Mouse (Mus musculus) ES-Bruce4 (cell line): ENCODE measurements at regions not wholly inside any gene's neighbourhood (a gene's known extent, or its start where the extent isn't known, plus 50 kb on each side); places are given as distances from the start of the nearest gene placed in this dataset.

Experiments used
- H3K27ac ChIP-seq: 2 replicates; pipeline ENCODE4 v1.5.1; 2012; ENCODE audit warnings: low read length, inconsistent platforms; ENCODE audit not compliant: insufficient read depth
- H3K27me3 ChIP-seq: 2 replicates; pipeline ENCODE4 v1.6.1; 2012; ENCODE audit warnings: mild to moderate bottlenecking, low read length, inconsistent platforms; ENCODE audit not compliant: control insufficient read depth, poor library complexity, insufficient read depth, severe bottlenecking
- H3K36me3 ChIP-seq: 2 replicates; pipeline ENCODE4 v1.6.1; 2012; ENCODE audit warnings: inconsistent platforms, mild to moderate bottlenecking, low read length, moderate library complexity; ENCODE audit not compliant: control insufficient read depth, poor library complexity, insufficient read depth, severe bottlenecking
- H3K4me1 ChIP-seq: one replicate; pipeline ENCODE4 v1.8.1; 2011; ENCODE audit warnings: low read length; ENCODE audit not compliant: control insufficient read depth, insufficient read depth
- H3K4me3 ChIP-seq: 2 replicates; pipeline ENCODE4 v1.5.1; 2011; ENCODE audit warnings: low read depth, mild to moderate bottlenecking, low read length
- H3K9ac ChIP-seq: 2 replicates; pipeline ENCODE4 v1.6.1; 2012; ENCODE audit warnings: low read depth, mild to moderate bottlenecking, inconsistent platforms; ENCODE audit not compliant: poor library complexity, severe bottlenecking
- H3K9me3 ChIP-seq: replicated peaks from 2 replicates; pipeline ENCODE4 v1.6.1; 2012; ENCODE audit warnings: mild to moderate bottlenecking, low read length, inconsistent platforms; ENCODE audit not compliant: control insufficient read depth, poor library complexity, insufficient read depth, severe bottlenecking
- CTCF ChIP-seq: IDR thresholded peaks from one replicate; pipeline ENCODE4 v1.8.1; 2011; ENCODE audit warnings: low read depth, low read length
- EP300 ChIP-seq: IDR thresholded peaks from 2 replicates; pipeline ENCODE4 v1.6.1; 2011; ENCODE audit warnings: low read depth, low read length; ENCODE audit not compliant: insufficient read depth
- POLR2A ChIP-seq: IDR thresholded peaks from one replicate; pipeline ENCODE4 v1.8.1; 2011; ENCODE audit warnings: low read length; ENCODE audit not compliant: insufficient read depth

GRCm38 (mm10) chr1:153985595-153985994 is 85.6 kb upstream of the Teddm2 start:
- Histone ChIP-seq H3K27ac (no peak overlapping the region), H3K36me3 (no peaks in the 10 kb centered on the region), H3K4me3 (no peak overlapping the region), H3K9ac (no peak overlapping the region), H3K4me1 (no peaks in the 10 kb centered on the region), H3K27me3 (no peaks in the 10 kb centered on the region), H3K9me3 (no peaks in the 10 kb centered on the region)
- TF ChIP-seq EP300 (no peak), CTCF (no peak), POLR2A (no peak)

GRCm38 (mm10) chr1:153986632-153987031 is 86.6 kb upstream of the Teddm2 start:
- no peaks in the 10 kb centered on the region for H3K27me3 ChIP-seq
- no peak for TF ChIP-seq CTCF
- no peak for TF ChIP-seq EP300
- no peak for TF ChIP-seq POLR2A
- H3K9me3 ChIP-seq: no peaks in the 10 kb centered on the region
- no peak overlapping the region for H3K4me3 ChIP-seq
- H3K4me1 ChIP-seq: no peaks in the 10 kb centered on the region
- no peaks in the 10 kb centered on the region for H3K36me3 ChIP-seq
- no peak overlapping the region for H3K27ac ChIP-seq
- no peak overlapping the region for H3K9ac ChIP-seq

- no peaks in the 10 kb centered on the region for H3K36me3 ChIP-seq
- H3K27ac ChIP-seq: no peak overlapping the region
- no peaks in the 10 kb centered on the region for H3K4me1 ChIP-seq
- no peak for TF ChIP-seq POLR2A
- no peak for TF ChIP-seq CTCF
- no peak for TF ChIP-seq EP300
- H3K9me3 ChIP-seq: no peaks in the 10 kb centered on the region
- no peak overlapping the region for H3K9ac ChIP-seq
- no peaks in the 10 kb centered on the region for H3K27me3 ChIP-seq
- H3K4me3 ChIP-seq: no peak overlapping the region
Observed at GRCm38 (mm10) chr1:153988297-153988696, 88.3 kb upstream of the Teddm2 start.

DNA sequence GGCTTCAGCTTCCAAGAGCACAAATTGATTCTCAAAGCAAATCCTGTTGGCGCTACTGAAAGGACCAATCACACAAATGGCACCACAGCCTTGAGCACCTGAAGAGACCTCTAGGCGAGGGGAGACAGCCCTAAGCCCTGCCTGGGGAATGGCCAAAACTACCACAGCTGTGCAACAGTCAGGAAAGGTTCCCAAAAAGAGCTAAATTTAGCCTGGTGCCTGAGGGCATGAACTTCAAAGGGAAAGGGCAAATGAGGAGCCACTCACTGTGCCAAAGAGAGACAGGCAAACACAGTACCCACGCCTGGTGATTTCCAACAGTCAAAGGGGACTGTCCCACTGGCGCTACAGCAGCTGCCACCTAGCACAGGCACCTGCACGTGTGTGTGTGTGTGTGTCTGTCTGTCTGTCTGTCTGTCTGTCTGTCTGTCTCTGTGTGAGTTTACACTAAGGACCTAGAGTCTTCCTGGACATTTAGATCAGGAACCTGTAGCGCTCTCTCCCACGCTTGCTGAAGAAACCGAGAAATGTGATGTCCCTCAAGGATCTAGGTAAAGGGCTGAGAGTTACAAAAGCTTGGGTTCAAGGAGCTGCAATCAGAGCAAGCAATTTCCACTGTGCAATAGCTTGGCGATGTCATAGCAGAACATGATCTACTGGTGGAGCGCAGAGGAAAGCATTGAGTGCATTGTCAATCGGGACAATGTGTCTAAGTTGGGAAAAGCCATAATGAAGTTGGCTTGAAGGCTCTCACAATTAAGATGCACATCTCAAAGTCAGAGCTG is 90.8 kb upstream of the Teddm2 start:
- Histone ChIP-seq H3K4me3 (no peak overlapping the region), H3K9me3 (no peaks in the 10 kb centered on the region; the same call in 1 of the 2 replicates), H3K4me1 (no peaks in the 10 kb centered on the region), H3K9ac (no peak overlapping the region), H3K27me3 (no peaks in the 10 kb centered on the region), H3K36me3 (no peaks in the 10 kb centered on the region), H3K27ac (no peak overlapping the region)
- no peak for TF ChIP-seq POLR2A
- no peak for TF ChIP-seq CTCF
- no peak for TF ChIP-seq EP300

GRCm38 (mm10) chr1:153992466-153992865 is 92.4 kb upstream of the Teddm2 start:
- no peak overlapping the region for H3K4me3 ChIP-seq
- no peaks in the 10 kb centered on the region for H3K4me1 ChIP-seq
- H3K9me3 ChIP-seq: no peaks in the 10 kb centered on the region; the same call in 1 of the 2 replicates
- H3K27ac ChIP-seq: no peak overlapping the region
- H3K9ac ChIP-seq: no peak overlapping the region
- H3K27me3 ChIP-seq: no peaks in the 10 kb centered on the region
- TF ChIP-seq POLR2A (no peak), CTCF (no peak), EP300 (no peak)
- H3K36me3 ChIP-seq: no peaks in the 10 kb centered on the region

- Histone ChIP-seq H3K4me3 (no peak overlapping the region), H3K9ac (no peak overlapping the region), H3K36me3 (no peaks in the 10 kb centered on the region), H3K27ac (no peak overlapping the region), H3K4me1 (no peaks in the 10 kb centered on the region), H3K27me3 (no peaks in the 10 kb centered on the region), H3K9me3 (no peaks in the 10 kb centered on the region; the same call in 1 of the 2 replicates)
- TF ChIP-seq EP300: no peak
- TF ChIP-seq POLR2A: no peak
- no peak for TF ChIP-seq CTCF
Observed at GRCm38 (mm10) chr1:153994871-153995270, 94.8 kb upstream of the Teddm2 start.
